In genomic region chr6:8958081-8958919, GRCm38 (mm10) we compare ENCODE assay signal across 9 mouse cellular contexts. TPM values are rescaled to one million over a fixed set of nuclear protein-coding genes. Genes with fewer than 3 reads are reported as not detected.
DNase-seq lines count a peak whose midpoint lies in the region; ATAC-seq and TF ChIP-seq lines count a peak whose summit lies in the region.
"Had no signal": no experiment of that assay in that cellular context is flagged by ENCODE, and none has a peak within 500 bp of the region (broad histone marks: within the 10 kb centered on the region; RNA-seq: fewer than 3 reads in every experiment).

No protein-coding gene starts in this region.

- intact Hi-C loops in gastrocnemius, adult 2 months (cut with DNase I), result no loop called here
- intact Hi-C loops in gastrocnemius, postnatal 14 days (cut with DNase I; ENCODE audit: low total_unique reads), result no loop called here

- 0 out of 2 replicates have a peak overlapping the region, but pooled peaks have one; percentile 5 for H3K9ac ChIP-seq in hindbrain, embryonic 12.5 days
- no peak overlapping the region for H3K9ac ChIP-seq in midbrain, postnatal 0 days (replicated peaks; ENCODE audit: low read length, poor library complexity, severe bottlenecking)

- no peak for DNase-seq in gastrocnemius, adult 2 months
- no peak for DNase-seq in gastrocnemius, postnatal 14 days
- DNase-seq in embryo, embryonic 10.5 days (ENCODE audit: low spot score), result peak; percentile 78
- peak; percentile 89 for DNase-seq in midbrain, postnatal 0 days (ENCODE audit: low spot score)
- no peak for DNase-seq in thymus, postnatal 0 days (ENCODE audit: low spot score)
- DNase-seq in left cerebral cortex, adult 11 months (ENCODE audit: low spot score), result no peak

- peak overlapping the region; percentile 54 for H3K4me2 ChIP-seq in hindbrain, embryonic 12.5 days (replicated peaks)
- H3K4me2 ChIP-seq in midbrain, postnatal 0 days (ENCODE audit: low read depth, low read length, poor library complexity, severe bottlenecking), result peak overlapping the region; percentile 59

- H3K9me3 ChIP-seq in E14TG2a.4 (ENCODE audit: low read length), result 0 out of 2 replicates have a peak, but pooled peaks cover 3% of the 10 kb centered on the region
- H3K9me3 ChIP-seq in hindbrain, embryonic 12.5 days (replicated peaks), result no peaks in the 10 kb centered on the region
- H3K9me3 ChIP-seq in midbrain, postnatal 0 days (ENCODE audit: low read length), result no peaks in the 10 kb centered on the region

- TF ChIP-seq CTCF in gastrocnemius, adult 2 months (IDR thresholded peaks at IDR 0.05), result peak; percentile 15; the same call in 1 of the 2 replicates
- TF ChIP-seq CTCF in E14TG2a.4 (conservative IDR thresholded peaks at IDR 0.05; ENCODE audit: low read length), result 0 out of 2 replicates have a peak, but pooled peaks have one; percentile 16
- TF ChIP-seq CTCF in midbrain, postnatal 0 days (IDR thresholded peaks at IDR 0.05), result peak; percentile 84

- peaks cover 29% of the 10 kb centered on the region for H3K27me3 ChIP-seq in E14TG2a.4 (ENCODE audit: insufficient read depth, low read length)
- H3K27me3 ChIP-seq in hindbrain, embryonic 12.5 days, result peaks cover 51% of the 10 kb centered on the region
- peaks cover 9% of the 10 kb centered on the region; the same call in 1 of the 2 replicates for H3K27me3 ChIP-seq in midbrain, postnatal 0 days (ENCODE audit: insufficient read depth, low read length)

- no peaks in the 10 kb centered on the region for H3K36me3 ChIP-seq in E14TG2a.4 (ENCODE audit: insufficient read depth, low read length)
- no peaks in the 10 kb centered on the region for H3K36me3 ChIP-seq in hindbrain, embryonic 12.5 days
- H3K36me3 ChIP-seq in midbrain, postnatal 0 days (ENCODE audit: insufficient read depth, low read length), result no peaks in the 10 kb centered on the region

- H3K4me3 ChIP-seq in gastrocnemius, adult 2 months, result no peak overlapping the region
- H3K4me3 ChIP-seq in E14TG2a.4 (replicated peaks; ENCODE audit: low read length), result peak overlapping the region; percentile 70
- H3K4me3 ChIP-seq in hindbrain, embryonic 12.5 days, result peak overlapping the region; percentile 24
- H3K4me3 ChIP-seq in midbrain, postnatal 0 days (ENCODE audit: low read depth, low read length), result peak overlapping the region; percentile 37
- H3K4me3 ChIP-seq: myocyte had no signal

- no peak overlapping the region for H3K27ac ChIP-seq in gastrocnemius, adult 2 months
- peak overlapping the region; percentile 9; the same call in 1 of the 2 replicates for H3K27ac ChIP-seq in hindbrain, embryonic 12.5 days
- H3K27ac ChIP-seq in midbrain, postnatal 0 days (ENCODE audit: low read depth, low read length), result no peak overlapping the region

- ATAC-seq in hindbrain, embryonic 12.5 days (ENCODE audit: low FRiP score), result peak; percentile 69
- peak; percentile 88 for ATAC-seq in midbrain, postnatal 0 days (ENCODE audit: low FRiP score)

- 3% methylated on average over 28 of the region's 28 CpGs for WGBS in hindbrain, embryonic 12.5 days
- 2% methylated on average over 28 of the region's 28 CpGs for WGBS in midbrain, postnatal 0 days

- peaks cover 34% of the 10 kb centered on the region for H3K4me1 ChIP-seq in E14TG2a.4 (replicated peaks; ENCODE audit: low read depth, low read length)
- H3K4me1 ChIP-seq in hindbrain, embryonic 12.5 days, result peaks cover 19% of the 10 kb centered on the region
- H3K4me1 ChIP-seq in midbrain, postnatal 0 days (ENCODE audit: insufficient read depth, low read length), result no peaks in the 10 kb centered on the region; the same call in 1 of the 2 replicates

RNA-seq across cellular contexts. Expression of gene Nxph1, which starts 10.1 kb away (rescaled TPM):
- total RNA-seq in gastrocnemius, adult 2 months (2021), result not detected
- total RNA-seq in gastrocnemius, postnatal 14 days (2021), result not detected
- polyA plus RNA-seq in hindbrain, embryonic 12.5 days (2016; fragmentation: Nextera tagmentation; extraction: Ambion mirVana), result 22.5 and 27.0 TPM in 2 replicates
- total RNA-seq in midbrain, postnatal 0 days (2014; rRNA removed), result 75.5 and 77.7 TPM in 2 replicates
- polyA plus RNA-seq in midbrain, postnatal 0 days (2015; fragmentation: Nextera tagmentation; extraction: Ambion mirVana), result 103 and 104 TPM in 2 replicates
- polyA plus RNA-seq in thymus, postnatal 0 days (2015; fragmentation: Nextera tagmentation; extraction: Ambion mirVana), result 0.18 and 0.25 TPM in 2 replicates
- polyA plus RNA-seq: myocyte had no signal

Comparison
In these comparisons a context has a peak if more than half of its experiments do, and no peak if none do; other contexts are left out.
1. DNase-seq: peak in embryo, embryonic 10.5 days (single experiment) and midbrain, postnatal 0 days (single experiment); none in gastrocnemius, adult 2 months (single experiment), gastrocnemius, postnatal 14 days (single experiment), thymus, postnatal 0 days (single experiment) and left cerebral cortex, adult 11 months (single experiment).
2. CTCF ChIP-seq: peak in every context shown above with its lines; median percentile 84 in midbrain, postnatal 0 days; 16 in E14TG2a.4; 15 in gastrocnemius, adult 2 months.
3. RNA of gene Nxph1, which starts 10.1 kb away (total RNA-seq): 75.5 to 77.7 TPM in midbrain, postnatal 0 days; not detected in gastrocnemius, postnatal 14 days and not detected in gastrocnemius, adult 2 months; every median in the first group is over 10 times any median in the second.